Mouse (Mus musculus) liver, embryonic 13.5 days (tissue): ENCODE data around the gene 5730596B20Rik. TPM values are rescaled to one million over a fixed set of nuclear protein-coding genes. Genes with fewer than 3 reads are reported as not detected.

Source experiments
- ATAC-seq: fragments of 200-750 bp; cut with Nextera tagmentation; 2 replicates; pipeline ENCODE4 v1.8.0; 2017; ENCODE audit warnings: low read depth, mild to moderate bottlenecking, moderate number of reproducible peaks, moderate library complexity
- DNase-seq: peaks from one replicate; pipeline ENCODE4 v3.0.0; 2022
- H3K27ac ChIP-seq: fragments of 300-500 bp; sonication (generic); 2 replicates; pipeline ENCODE4 v1.5.1; 2015; ENCODE audit warnings: moderate library complexity, mild to moderate bottlenecking, inconsistent platforms
- H3K27me3 ChIP-seq: fragments of 300-500 bp; sonication (generic); 2 replicates; pipeline ENCODE4 v1.6.1; 2015; ENCODE audit warnings: mild to moderate bottlenecking, inconsistent platforms
- H3K36me3 ChIP-seq: fragments of 300-500 bp; sonication (generic); 2 replicates; pipeline ENCODE4 v1.6.1; 2015; ENCODE audit warnings: mild to moderate bottlenecking, inconsistent platforms
- H3K4me1 ChIP-seq: fragments of 300-500 bp; sonication (generic); replicated peaks from 2 replicates; pipeline ENCODE4 v1.6.1; 2015; ENCODE audit warnings: inconsistent platforms
- H3K4me2 ChIP-seq: fragments of 300-500 bp; sonication (generic); 2 replicates; pipeline ENCODE4 v1.6.1; 2015; ENCODE audit warnings: inconsistent platforms, mild to moderate bottlenecking, moderate library complexity
- H3K4me3 ChIP-seq: fragments of 300-500 bp; sonication (generic); replicated peaks from 2 replicates; pipeline ENCODE4 v1.5.1; 2015; ENCODE audit warnings: mild to moderate bottlenecking, inconsistent platforms
- H3K9ac ChIP-seq: fragments of 300-500 bp; sonication (generic); 2 replicates; pipeline ENCODE4 v1.6.1; 2015; ENCODE audit warnings: mild to moderate bottlenecking, inconsistent platforms
- H3K9me3 ChIP-seq: fragments of 300-500 bp; sonication (generic); replicated peaks from 2 replicates; pipeline ENCODE4 v1.6.1; 2016; ENCODE audit warnings: inconsistent platforms
- WGBS: fragments of 180-500 bp; shearing (Covaris S2); methylation state at CpG from one replicate; pipeline ENCODE4 v1.1.7; 2015; ENCODE audit not compliant: insufficient replicate concordance; 5-methylcytosine and 5-hydroxymethylcytosine counted together
- polyA plus RNA-seq: library from polyadenylated mRNA; unstranded; fragments of >200 nt; fragmentation: Nextera tagmentation; extraction: Ambion mirVana; gene quantifications from 2 replicates; pipeline ENCODE4 v1.2.1, GENCODE M21; 2015

Gene 5730596B20Rik
- polyA plus RNA-seq, 1 experiment from 2014 or later: 0.02 TPM

GRCm38 (mm10) chr6:52156551-52157200 lies 20.6 kb upstream of the 5730596B20Rik start:
- ATAC-seq (no peak), DNase-seq (no peak)
- no peak overlapping the region for H3K4me3 ChIP-seq
- peak overlapping the region; percentile 74 for H3K4me2 ChIP-seq
- H3K9ac ChIP-seq: no peak overlapping the region
- peaks cover 98% of the 10 kb centered on the region for H3K27me3 ChIP-seq
- H3K9me3 ChIP-seq: no peaks in the 10 kb centered on the region
- no peaks in the 10 kb centered on the region for H3K36me3 ChIP-seq
- H3K4me1 ChIP-seq: peaks cover 5% of the 10 kb centered on the region; the same call in 1 of the 2 replicates
- 5% methylated on average over 20 of the region's 20 CpGs for WGBS
- H3K27ac ChIP-seq: no peak overlapping the region

- no peak for DNase-seq
- no peak overlapping the region for H3K9ac ChIP-seq
Observed at GRCm38 (mm10) chr6:52157466-52158275, 19.6 kb upstream of the 5730596B20Rik start.

GRCm38 (mm10) chr6:52158276-52159051 lies 18.8 kb upstream of the 5730596B20Rik start, which contains the start of gene Hoxa1:
TSS of gene Hoxa1 (minus strand) at chr6:52158317.
- Histone ChIP-seq H3K27me3 (peaks cover 98% of the 10 kb centered on the region), H3K4me2 (peak within 1 kb of the TSS; percentile 74), H3K36me3 (no peaks in the 10 kb centered on the region), H3K4me3 (peak within 1 kb of the TSS; percentile 61), H3K9me3 (no peaks in the 10 kb centered on the region), H3K9ac (peak within 1 kb of the TSS; percentile 33; the same call in 1 of the 2 replicates), H3K27ac (peak within 1 kb of the TSS; percentile 41), H3K4me1 (peaks cover 5% of the 10 kb centered on the region; the same call in 1 of the 2 replicates)
- WGBS: under 1% methylated on average over 55 of the region's 55 CpGs
- DNase-seq (peak; percentile 35), ATAC-seq (peak; percentile 58)

More at GRCm38 (mm10) chr6:52157466-52158275, 19.6 kb upstream of the 5730596B20Rik start:
- Histone ChIP-seq H3K27me3 (peaks cover 98% of the 10 kb centered on the region), H3K9me3 (no peaks in the 10 kb centered on the region), H3K4me2 (peak overlapping the region; percentile 74), H3K27ac (no peak overlapping the region), H3K4me3 (peak overlapping the region; percentile 61), H3K4me1 (peaks cover 5% of the 10 kb centered on the region; the same call in 1 of the 2 replicates), H3K36me3 (no peaks in the 10 kb centered on the region)
- 2% methylated on average over 32 of the region's 32 CpGs for WGBS
- ATAC-seq: no peak

- peaks cover 98% of the 10 kb centered on the region for H3K27me3 ChIP-seq
- no peak for DNase-seq
Observed at GRCm38 (mm10) chr6:52159164-52159761, 18.0 kb upstream of the 5730596B20Rik start.

GRCm38 (mm10) chr6:52159979-52160378 lies 17.3 kb upstream of the 5730596B20Rik start:
- H3K4me1 ChIP-seq: peaks cover 5% of the 10 kb centered on the region; the same call in 1 of the 2 replicates
- no peaks in the 10 kb centered on the region for H3K36me3 ChIP-seq
- peak overlapping the region; percentile 14; the same call in 1 of the 2 replicates for H3K4me3 ChIP-seq
- DNase-seq (no peak), ATAC-seq (no peak)
- no peaks in the 10 kb centered on the region for H3K9me3 ChIP-seq
- H3K27me3 ChIP-seq: peaks cover 98% of the 10 kb centered on the region
- peak overlapping the region; percentile 74 for H3K4me2 ChIP-seq
- H3K9ac ChIP-seq: no peak overlapping the region
- WGBS: 7% methylated on average over 7 of the region's 9 CpGs
- no peak overlapping the region for H3K27ac ChIP-seq

More at GRCm38 (mm10) chr6:52159164-52159761, 18.0 kb upstream of the 5730596B20Rik start:
- Histone ChIP-seq H3K4me2 (peak overlapping the region; percentile 74), H3K9ac (peak overlapping the region; percentile 33; the same call in 1 of the 2 replicates), H3K4me3 (peak overlapping the region; percentile 61), H3K27ac (peak overlapping the region; percentile 41), H3K4me1 (peaks cover 5% of the 10 kb centered on the region; the same call in 1 of the 2 replicates), H3K9me3 (no peaks in the 10 kb centered on the region), H3K36me3 (no peaks in the 10 kb centered on the region)
- no peak for ATAC-seq
- WGBS: 15% methylated on average over 12 of the region's 12 CpGs

- H3K27ac ChIP-seq: peak overlapping the region; percentile 62
- peak overlapping the region; percentile 74 for H3K4me2 ChIP-seq
- 11% methylated on average over 30 of the region's 30 CpGs for WGBS
- peaks cover 5% of the 10 kb centered on the region; the same call in 1 of the 2 replicates for H3K4me1 ChIP-seq
- H3K4me3 ChIP-seq: 0 out of 2 replicates have a peak overlapping the region, but pooled peaks have one; percentile 14
- H3K9me3 ChIP-seq: no peaks in the 10 kb centered on the region
- ATAC-seq: no peak
- DNase-seq: no peak
- peaks cover 98% of the 10 kb centered on the region for H3K27me3 ChIP-seq
- peak overlapping the region; percentile 29; the same call in 1 of the 2 replicates for H3K9ac ChIP-seq
- H3K36me3 ChIP-seq: no peaks in the 10 kb centered on the region
Observed at GRCm38 (mm10) chr6:52160511-52161335, 16.6 kb upstream of the 5730596B20Rik start.

GRCm38 (mm10) chr6:52161336-52162092 lies 15.8 kb upstream of the 5730596B20Rik start:
- ATAC-seq (no peak), DNase-seq (no peak)
- Histone ChIP-seq H3K9ac (no peak overlapping the region), H3K4me2 (no peak overlapping the region; the same call in 1 of the 2 replicates), H3K27me3 (peaks cover 98% of the 10 kb centered on the region), H3K4me1 (peaks cover 5% of the 10 kb centered on the region; the same call in 1 of the 2 replicates), H3K27ac (no peak overlapping the region), H3K9me3 (no peaks in the 10 kb centered on the region), H3K4me3 (no peak overlapping the region), H3K36me3 (no peaks in the 10 kb centered on the region)
- 15% methylated on average over 8 of the region's 8 CpGs for WGBS

- Histone ChIP-seq H3K4me2 (no peak overlapping the region), H3K9ac (no peak overlapping the region)
- 34% methylated on average over 1 of the region's 1 CpGs for WGBS
Observed at GRCm38 (mm10) chr6:52162093-52162380, 15.3 kb upstream of the 5730596B20Rik start.

GRCm38 (mm10) chr6:52162611-52163365 lies 14.5 kb upstream of the 5730596B20Rik start:
- Histone ChIP-seq H3K27me3 (peaks cover 98% of the 10 kb centered on the region), H3K4me2 (peak overlapping the region; percentile 51), H3K27ac (peak overlapping the region; percentile 31; the same call in 1 of the 2 replicates), H3K36me3 (no peaks in the 10 kb centered on the region), H3K4me1 (peaks cover 5% of the 10 kb centered on the region; the same call in 1 of the 2 replicates), H3K9me3 (no peaks in the 10 kb centered on the region), H3K4me3 (peak overlapping the region; percentile 16), H3K9ac (peak overlapping the region; percentile 50; the same call in 1 of the 2 replicates)
- WGBS: 10% methylated on average over 14 of the region's 14 CpGs
- ATAC-seq (no peak), DNase-seq (no peak)

More at GRCm38 (mm10) chr6:52162093-52162380, 15.3 kb upstream of the 5730596B20Rik start:
- ATAC-seq (no peak), DNase-seq (no peak)
- Histone ChIP-seq H3K4me3 (no peak overlapping the region), H3K9me3 (no peaks in the 10 kb centered on the region), H3K4me1 (peaks cover 5% of the 10 kb centered on the region; the same call in 1 of the 2 replicates), H3K36me3 (no peaks in the 10 kb centered on the region), H3K27ac (no peak overlapping the region), H3K27me3 (peaks cover 98% of the 10 kb centered on the region)
